Mouse (Mus musculus): ENCODE measurements around the gene Kcnh1.

Kcnh1 gene

GRCm38 (mm10) chr1:192557978-192558594 lies 367.5 kb downstream of the Kcnh1 start:
- no peak; the same call in 1 of the 2 replicates for ATAC-seq (ENCODE audit: insufficient number of reproducible peaks, low FRiP score, low TSS enrichment)

- no peak for ATAC-seq (ENCODE audit: insufficient number of reproducible peaks, low FRiP score, low TSS enrichment)
Measured at GRCm38 (mm10) chr1:192559341-192559740, 368.8 kb downstream of the Kcnh1 start.

Data from cerebellum, adult (tissue).